Mouse (Mus musculus): ENCODE results near the gene Ppm1m. TPM values are rescaled to one million over a fixed set of nuclear protein-coding genes. Genes with fewer than 3 reads are reported as not detected.

Ppm1m gene
- total and polyA plus RNA-seq, 2 experiments from 2014 or later = 18.5 to 23.3 TPM

DNA sequence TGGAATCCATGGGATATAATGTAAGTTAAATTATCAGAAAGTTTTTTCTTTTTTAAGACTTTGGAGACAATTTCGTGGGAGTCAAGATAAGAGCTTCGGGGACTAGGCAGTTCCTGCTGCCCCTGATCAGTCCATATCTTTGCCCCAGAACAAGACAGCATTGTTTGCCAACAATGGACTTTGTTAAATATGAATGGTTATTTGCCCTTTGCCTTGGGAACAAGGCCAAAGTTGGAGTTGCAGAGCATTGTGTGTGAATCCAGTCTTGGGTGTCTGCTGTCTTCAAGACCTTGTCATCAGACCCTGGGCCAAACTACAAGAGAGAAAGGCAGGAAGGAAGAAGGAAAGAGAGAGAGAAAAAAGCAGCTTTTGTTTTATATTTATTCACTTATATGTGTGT, 32.8 kb downstream of the Ppm1m start:
- no peak for TF ChIP-seq CTCF (IDR thresholded peaks at IDR 0.05; ENCODE audit: low read depth)
- Histone ChIP-seq H3K4me3 (ENCODE audit: low read length) (no peak overlapping the region), H3K27me3 (ENCODE audit: insufficient read depth, low read length) (no peaks in the 10 kb centered on the region), H3K9ac (replicated peaks; ENCODE audit: low read length) (no peak overlapping the region), H3K4me1 (ENCODE audit: insufficient read depth, low read length) (no peaks in the 10 kb centered on the region), H3K27ac (no peak overlapping the region), H3K4me2 (ENCODE audit: low read depth, low read length) (no peak overlapping the region), H3K9me3 (ENCODE audit: low read length) (no peaks in the 10 kb centered on the region), H3K36me3 (ENCODE audit: insufficient read depth, low read length) (no peaks in the 10 kb centered on the region)
- WGBS = 65% methylated on average over 2 of the region's 2 CpGs
- DNase-seq (ENCODE audit: low spot score) (no peak), ATAC-seq (no peak)

DNA sequence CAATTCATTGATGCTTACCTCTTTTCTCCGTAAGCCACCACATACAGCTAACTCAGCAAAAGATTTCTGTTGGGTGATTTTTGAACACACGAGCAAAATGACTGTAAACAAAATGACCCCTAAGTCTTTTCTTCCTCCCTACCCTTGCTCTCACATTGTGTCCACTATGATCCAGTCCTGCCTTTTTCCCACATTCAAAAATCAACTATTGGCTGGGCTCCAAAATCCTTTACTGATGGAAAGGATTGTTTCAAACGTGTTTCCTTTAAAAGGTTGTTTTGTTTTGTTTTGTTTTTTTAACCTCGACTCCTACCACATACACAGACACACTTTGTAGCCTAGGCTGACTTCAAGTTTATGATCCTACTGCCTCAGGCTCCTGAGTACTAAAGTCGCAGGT, 39.1 kb downstream of the Ppm1m start:
- 51% methylated on average over 5 of the region's 5 CpGs for WGBS
- ATAC-seq = no peak
- Histone ChIP-seq H3K9ac (replicated peaks; ENCODE audit: low read length) (peak overlapping the region; percentile 69), H3K27me3 (ENCODE audit: insufficient read depth, low read length) (no peaks in the 10 kb centered on the region), H3K9me3 (ENCODE audit: low read length) (no peaks in the 10 kb centered on the region), H3K4me1 (ENCODE audit: insufficient read depth, low read length) (no peaks in the 10 kb centered on the region), H3K4me3 (ENCODE audit: low read length) (peak overlapping the region; percentile 52), H3K36me3 (ENCODE audit: insufficient read depth, low read length) (no peaks in the 10 kb centered on the region), H3K4me2 (ENCODE audit: low read depth, low read length) (peak overlapping the region; percentile 71), H3K27ac (peak overlapping the region; percentile 99)
- TF ChIP-seq CTCF (IDR thresholded peaks at IDR 0.05; ENCODE audit: low read depth) = no peak
- no peak for DNase-seq (ENCODE audit: low spot score)

DNA sequence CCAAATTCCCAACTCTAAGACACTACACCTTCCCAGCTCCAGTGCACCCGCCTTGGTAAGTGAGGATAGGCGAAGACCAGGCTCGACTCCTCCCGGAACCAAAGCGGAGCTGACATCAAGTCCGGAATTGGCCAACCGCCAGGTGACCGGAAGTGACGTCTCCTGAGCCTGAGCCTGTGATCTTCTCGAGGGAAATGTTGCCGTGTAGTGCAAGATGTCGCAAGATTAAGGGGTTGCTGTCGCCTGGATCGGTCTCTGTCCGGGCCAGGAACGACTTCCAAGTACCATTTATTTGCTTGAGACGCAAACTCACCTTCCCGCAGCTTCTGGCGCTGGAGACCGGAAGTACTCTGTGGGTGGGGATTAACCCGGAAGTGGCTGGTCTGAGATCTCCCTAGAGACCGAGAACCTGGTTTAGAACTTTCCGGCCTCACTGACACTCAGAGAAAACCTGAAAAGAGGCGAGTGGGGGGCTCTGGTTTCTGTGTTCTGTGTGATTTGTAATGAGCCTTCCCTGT, 39.7 kb downstream of the Ppm1m start:
- peak overlapping the region; percentile 71 for H3K4me2 ChIP-seq (ENCODE audit: low read depth, low read length)
- DNase-seq (ENCODE audit: low spot score) = peak; percentile 98
- H3K27ac ChIP-seq = peak overlapping the region; percentile 99
- no peaks in the 10 kb centered on the region for H3K27me3 ChIP-seq (ENCODE audit: insufficient read depth, low read length)
- no peak for TF ChIP-seq CTCF (IDR thresholded peaks at IDR 0.05; ENCODE audit: low read depth)
- peak overlapping the region; percentile 52 for H3K4me3 ChIP-seq (ENCODE audit: low read length)
- H3K9me3 ChIP-seq (ENCODE audit: low read length) = no peaks in the 10 kb centered on the region
- no peaks in the 10 kb centered on the region for H3K36me3 ChIP-seq (ENCODE audit: insufficient read depth, low read length)
- peak overlapping the region; percentile 69 for H3K9ac ChIP-seq (replicated peaks; ENCODE audit: low read length)
- WGBS = under 1% methylated on average over 24 of the region's 24 CpGs
- H3K4me1 ChIP-seq (ENCODE audit: insufficient read depth, low read length) = no peaks in the 10 kb centered on the region
- ATAC-seq = peak; percentile 86

DNA sequence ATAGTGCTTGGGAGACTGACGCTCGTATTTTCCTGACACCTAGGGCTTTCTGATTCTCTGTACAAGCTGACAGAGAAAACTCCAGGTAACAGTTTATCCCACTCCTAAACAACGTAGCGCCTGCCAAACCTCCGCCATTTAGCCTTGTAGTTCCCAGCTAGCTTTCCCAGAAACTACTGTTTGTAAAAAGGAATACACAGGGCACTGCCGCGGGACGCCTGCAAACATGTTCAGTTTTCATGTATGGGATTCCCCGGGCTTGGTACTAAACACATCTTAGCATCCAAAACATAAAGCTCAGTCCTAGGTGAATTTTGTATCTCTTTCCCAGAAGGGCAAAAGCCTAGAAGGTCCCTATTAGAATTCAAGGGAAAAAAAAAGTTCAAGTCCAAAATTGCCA, 40.3 kb downstream of the Ppm1m start:
- DNase-seq (ENCODE audit: low spot score) = no peak
- H3K4me2 ChIP-seq (ENCODE audit: low read depth, low read length) = peak overlapping the region; percentile 71
- no peaks in the 10 kb centered on the region for H3K27me3 ChIP-seq (ENCODE audit: insufficient read depth, low read length)
- no peaks in the 10 kb centered on the region for H3K36me3 ChIP-seq (ENCODE audit: insufficient read depth, low read length)
- no peak overlapping the region for H3K27ac ChIP-seq
- peak overlapping the region; percentile 52; the same call in 1 of the 2 replicates for H3K4me3 ChIP-seq (ENCODE audit: low read length)
- H3K9ac ChIP-seq (replicated peaks; ENCODE audit: low read length) = no peak overlapping the region
- WGBS = 81% methylated on average over 9 of the region's 9 CpGs
- H3K9me3 ChIP-seq (ENCODE audit: low read length) = no peaks in the 10 kb centered on the region
- TF ChIP-seq CTCF (IDR thresholded peaks at IDR 0.05; ENCODE audit: low read depth) = no peak
- ATAC-seq = no peak
- H3K4me1 ChIP-seq (ENCODE audit: insufficient read depth, low read length) = no peaks in the 10 kb centered on the region

DNA sequence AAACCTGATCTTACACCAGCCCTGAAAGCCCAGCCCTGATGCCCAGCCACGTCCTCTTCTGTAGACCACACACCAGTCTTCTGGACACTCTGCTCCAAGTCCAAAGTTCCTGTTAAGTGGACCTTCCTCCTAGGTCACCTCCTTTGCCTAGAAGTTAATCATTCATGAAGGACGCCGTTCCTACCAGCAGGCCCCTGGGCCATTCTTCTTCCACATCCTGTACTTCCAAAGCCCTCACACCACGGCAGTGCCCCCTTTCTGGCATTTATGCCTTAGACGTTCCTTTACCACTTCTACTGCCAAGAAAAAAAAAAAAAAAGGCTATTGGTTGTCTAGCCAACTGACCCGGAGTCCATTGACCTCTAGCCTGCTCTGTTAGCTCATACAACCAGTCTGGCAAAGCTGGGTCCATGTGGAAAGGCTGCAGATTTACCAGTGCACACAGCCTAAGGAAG, 41.5 kb downstream of the Ppm1m start, which contains the start of gene Glyctk:
Glyctk (minus strand) TSS at position 102 of the 455 bp plus-strand sequence.
- Histone ChIP-seq H3K9me3 (ENCODE audit: low read length) (no peaks in the 10 kb centered on the region), H3K4me2 (ENCODE audit: low read depth, low read length) (no peak within 1 kb of the TSS), H3K4me1 (ENCODE audit: insufficient read depth, low read length) (no peaks in the 10 kb centered on the region), H3K36me3 (ENCODE audit: insufficient read depth, low read length) (no peaks in the 10 kb centered on the region), H3K27me3 (ENCODE audit: insufficient read depth, low read length) (no peaks in the 10 kb centered on the region), H3K4me3 (ENCODE audit: low read length) (no peak within 1 kb of the TSS), H3K9ac (replicated peaks; ENCODE audit: low read length) (no peak within 1 kb of the TSS), H3K27ac (no peak within 1 kb of the TSS)
- no peak for TF ChIP-seq CTCF (IDR thresholded peaks at IDR 0.05; ENCODE audit: low read depth)
- no peak for ATAC-seq
- no peak for DNase-seq (ENCODE audit: low spot score)
- 68% methylated on average over 6 of the region's 6 CpGs for WGBS

DNA sequence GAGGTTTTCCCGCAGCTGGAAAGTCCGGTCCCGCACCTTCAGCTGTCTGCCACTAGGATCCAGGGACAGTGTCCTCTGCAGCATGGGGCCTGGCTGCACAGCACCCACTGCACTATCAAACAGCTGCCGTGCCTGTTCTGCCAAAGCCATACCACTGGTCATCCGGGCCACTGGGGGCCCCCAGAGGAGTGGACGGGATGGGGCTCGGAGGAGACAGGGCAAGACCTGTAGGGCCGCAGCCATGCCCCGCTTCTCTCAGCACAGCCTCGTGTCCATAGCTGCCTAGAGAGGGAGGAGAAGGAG, 42.0 kb downstream of the Ppm1m start:
- H3K4me1 ChIP-seq (ENCODE audit: insufficient read depth, low read length) = no peaks in the 10 kb centered on the region
- H3K27ac ChIP-seq = no peak overlapping the region
- DNase-seq (ENCODE audit: low spot score) (no peak), ATAC-seq (no peak)
- 80% methylated on average over 10 of the region's 10 CpGs for WGBS
- H3K27me3 ChIP-seq (ENCODE audit: insufficient read depth, low read length) = no peaks in the 10 kb centered on the region
- H3K4me2 ChIP-seq (ENCODE audit: low read depth, low read length) = no peak overlapping the region
- H3K4me3 ChIP-seq (ENCODE audit: low read length) = no peak overlapping the region
- H3K9ac ChIP-seq (replicated peaks; ENCODE audit: low read length) = no peak overlapping the region
- 0 out of 2 replicates have a peak, but pooled peaks have one; percentile 15 for TF ChIP-seq CTCF (IDR thresholded peaks at IDR 0.05; ENCODE audit: low read depth)
- H3K36me3 ChIP-seq (ENCODE audit: insufficient read depth, low read length) = no peaks in the 10 kb centered on the region
- no peaks in the 10 kb centered on the region for H3K9me3 ChIP-seq (ENCODE audit: low read length)

DNA sequence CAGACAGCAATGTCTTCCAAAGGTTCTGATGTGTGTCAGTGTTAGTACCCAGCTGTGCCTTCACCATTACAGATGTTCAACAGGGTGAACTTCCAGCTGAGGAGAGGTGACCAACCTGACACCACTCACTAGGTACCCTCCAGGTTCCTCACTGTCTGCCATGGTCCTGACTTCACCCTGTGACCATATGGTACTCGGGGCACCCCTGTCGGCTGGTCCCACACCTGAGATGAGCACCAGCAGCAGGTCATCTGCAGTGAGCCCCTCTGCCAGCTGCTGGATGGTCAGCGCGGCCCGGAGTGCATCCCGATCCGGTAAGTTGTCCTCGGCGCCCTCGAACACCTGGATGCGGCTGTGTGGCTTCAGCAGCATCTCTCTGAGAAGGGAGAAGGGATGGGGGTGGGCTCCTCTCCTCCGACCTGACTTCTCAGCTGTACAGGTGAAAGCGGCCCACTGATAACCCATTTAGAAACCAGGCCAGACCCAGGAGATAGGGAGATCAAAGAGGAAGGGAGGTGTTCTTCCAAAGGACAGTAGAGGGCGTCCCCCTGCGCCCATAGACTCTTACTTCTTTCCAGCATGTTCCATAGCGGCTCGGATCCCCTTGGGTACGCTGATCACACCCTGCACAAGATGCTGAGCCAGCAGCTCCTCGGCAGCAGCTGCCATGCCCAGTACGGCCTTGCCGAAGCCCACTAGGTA, 42.5 kb downstream of the Ppm1m start:
- Histone ChIP-seq H3K36me3 (ENCODE audit: insufficient read depth, low read length) (no peaks in the 10 kb centered on the region), H3K4me3 (ENCODE audit: low read length) (no peak overlapping the region), H3K27me3 (ENCODE audit: insufficient read depth, low read length) (no peaks in the 10 kb centered on the region), H3K4me1 (ENCODE audit: insufficient read depth, low read length) (no peaks in the 10 kb centered on the region), H3K9ac (replicated peaks; ENCODE audit: low read length) (no peak overlapping the region), H3K9me3 (ENCODE audit: low read length) (no peaks in the 10 kb centered on the region), H3K4me2 (ENCODE audit: low read depth, low read length) (no peak overlapping the region), H3K27ac (no peak overlapping the region)
- peak; percentile 29; the same call in 1 of the 2 replicates for TF ChIP-seq CTCF (IDR thresholded peaks at IDR 0.05; ENCODE audit: low read depth)
- ATAC-seq (no peak), DNase-seq (ENCODE audit: low spot score) (no peak)
- 75% methylated on average over 21 of the region's 21 CpGs for WGBS

Measured in hindbrain, postnatal 0 days (tissue).